Mouse (Mus musculus): ENCODE data around the gene Tmem108. TPM values are rescaled to one million over a fixed set of nuclear protein-coding genes. Genes with fewer than 3 reads are reported as not detected.

The Tmem108 gene
- total RNA-seq, 2 experiments from 2014 or later: 2.9 TPM; not detected in 1

- ATAC-seq (replicated peaks; ENCODE audit: low FRiP score, poor library complexity, severe bottlenecking): no peak
These were observed 281.5 kb downstream of the Tmem108 start, which contains the start of gene Bfsp2 for GRCm38 (mm10) chr9:103480044-103480576. Gene Bfsp2, minus strand, starts transcription at chr9:103480420.

- ATAC-seq (replicated peaks; ENCODE audit: low FRiP score, poor library complexity, severe bottlenecking): no peak
These were observed 286.2 kb downstream of the Tmem108 start for GRCm38 (mm10) chr9:103475414-103475813.

- ATAC-seq (replicated peaks; ENCODE audit: low FRiP score, poor library complexity, severe bottlenecking): no peak
These were observed 287.5 kb downstream of the Tmem108 start for GRCm38 (mm10) chr9:103473915-103474688.

DNA sequence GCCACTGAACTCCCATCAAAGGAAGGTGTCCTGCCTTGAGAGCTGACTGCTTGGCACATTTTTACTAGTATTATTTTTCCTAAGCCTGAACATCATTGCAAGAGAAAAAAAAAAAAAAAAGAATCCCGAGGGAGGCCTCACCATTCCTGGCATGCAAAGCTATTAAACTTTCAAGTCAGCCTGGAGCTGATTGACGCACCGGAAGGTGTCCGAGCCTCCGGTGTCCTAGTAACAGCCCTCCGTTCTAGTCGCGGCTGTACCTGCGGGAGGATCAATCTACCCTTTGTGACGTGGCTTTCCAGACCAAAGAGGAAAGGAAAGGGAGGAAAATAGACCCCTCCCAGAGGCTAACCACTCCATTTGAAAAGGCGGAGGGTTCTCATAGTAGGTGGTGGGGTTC is 289.9 kb downstream of the Tmem108 start:
- ATAC-seq (replicated peaks; ENCODE audit: low FRiP score, poor library complexity, severe bottlenecking): no peak

GRCm38 (mm10) chr9:103469516-103469915 is 292.1 kb downstream of the Tmem108 start:
- ATAC-seq (replicated peaks; ENCODE audit: low FRiP score, poor library complexity, severe bottlenecking): no peak

GRCm38 (mm10) chr9:103468911-103469310 is 292.7 kb downstream of the Tmem108 start:
- ATAC-seq (replicated peaks; ENCODE audit: low FRiP score, poor library complexity, severe bottlenecking): no peak

GRCm38 (mm10) chr9:103465711-103466220 is 295.9 kb downstream of the Tmem108 start:
- no peak for ATAC-seq (replicated peaks; ENCODE audit: low FRiP score, poor library complexity, severe bottlenecking)

DNA sequence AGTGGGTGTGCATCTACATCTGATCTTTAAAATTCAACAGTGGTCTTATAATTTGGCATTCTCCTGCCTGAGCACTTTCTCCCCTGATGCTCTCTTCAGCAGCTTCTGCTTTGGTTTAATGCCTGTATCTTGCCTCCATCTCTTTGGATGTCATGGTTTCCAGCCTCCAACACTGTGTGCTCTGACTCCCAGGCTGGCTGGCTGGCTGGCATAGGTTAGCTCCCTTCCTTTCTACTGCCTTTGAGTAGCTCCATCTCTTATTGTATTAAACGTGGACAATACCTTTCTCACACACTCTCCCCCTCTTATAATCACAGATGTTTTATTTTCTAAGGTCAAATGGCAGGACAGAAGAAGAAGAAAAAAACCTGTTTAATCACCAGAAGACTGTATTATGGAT is 296.3 kb downstream of the Tmem108 start:
- ATAC-seq (replicated peaks; ENCODE audit: low FRiP score, poor library complexity, severe bottlenecking): no peak

DNA sequence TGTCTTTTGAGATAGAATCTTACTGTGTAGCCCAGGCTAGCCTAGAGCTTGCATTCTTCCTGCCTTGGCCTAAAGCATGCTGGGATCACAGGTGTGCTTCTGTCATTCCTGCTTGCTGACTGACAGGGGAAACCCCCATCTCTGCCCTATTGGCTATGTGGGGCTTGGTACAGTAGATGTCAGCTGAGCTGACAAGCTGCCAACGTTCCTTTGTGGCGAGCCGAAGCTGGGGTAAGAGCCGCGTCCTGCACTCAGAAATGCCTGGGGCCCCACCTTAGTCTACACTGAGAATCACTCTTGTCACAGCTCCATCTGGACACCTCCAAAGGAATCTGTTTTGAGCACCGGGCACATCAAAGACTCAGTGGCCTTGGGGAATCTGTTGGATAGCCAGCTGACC is 297.8 kb downstream of the Tmem108 start:
- no peak for ATAC-seq (replicated peaks; ENCODE audit: low FRiP score, poor library complexity, severe bottlenecking)

DNA sequence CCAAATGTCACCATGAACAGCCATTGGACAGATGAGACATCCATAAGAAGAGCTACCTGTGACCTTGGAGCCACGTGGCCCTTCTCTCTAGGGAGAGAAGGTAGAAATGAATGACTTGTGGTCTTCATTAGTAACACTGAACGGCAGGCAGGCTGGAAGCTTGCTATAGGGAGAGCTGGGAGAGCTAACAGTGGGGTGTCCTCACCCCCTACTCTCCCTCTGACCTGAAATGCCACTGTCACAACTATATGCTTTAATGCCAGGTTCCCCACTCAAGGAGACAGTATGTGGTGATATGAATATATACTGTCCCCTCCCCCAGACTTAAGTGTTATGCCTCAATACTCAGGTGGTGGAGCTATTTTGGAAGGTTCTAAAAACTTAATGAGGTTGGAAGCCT is 301.8 kb downstream of the Tmem108 start:
- no peak for ATAC-seq (replicated peaks; ENCODE audit: low FRiP score, poor library complexity, severe bottlenecking)

GRCm38 (mm10) chr9:103459307-103459706 is 302.3 kb downstream of the Tmem108 start:
- ATAC-seq (replicated peaks; ENCODE audit: low FRiP score, poor library complexity, severe bottlenecking): no peak

GRCm38 (mm10) chr9:103449651-103450050 is 312.0 kb downstream of the Tmem108 start:
- ATAC-seq (replicated peaks; ENCODE audit: low FRiP score, poor library complexity, severe bottlenecking): no peak

DNA sequence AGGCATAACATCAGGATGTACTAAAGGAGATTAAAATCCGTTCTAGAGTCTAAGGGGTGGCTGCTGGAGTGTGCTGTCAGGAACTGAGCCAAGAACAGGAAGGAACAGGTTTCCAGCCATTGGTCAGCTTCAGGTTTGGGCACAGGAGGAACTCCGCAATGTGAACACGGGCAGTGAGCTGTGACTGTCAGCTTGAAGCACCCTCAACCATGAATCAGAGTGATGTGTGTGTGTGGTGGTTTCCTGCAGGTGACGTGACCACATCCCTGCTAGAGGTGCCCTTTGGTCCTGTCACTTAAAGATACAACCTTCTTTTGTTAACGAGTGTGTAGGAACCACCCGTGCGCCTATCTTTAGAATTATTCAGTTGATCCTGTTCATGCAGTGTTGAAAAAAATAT is 312.5 kb downstream of the Tmem108 start:
- no peak for ATAC-seq (replicated peaks; ENCODE audit: low FRiP score, poor library complexity, severe bottlenecking)

DNA sequence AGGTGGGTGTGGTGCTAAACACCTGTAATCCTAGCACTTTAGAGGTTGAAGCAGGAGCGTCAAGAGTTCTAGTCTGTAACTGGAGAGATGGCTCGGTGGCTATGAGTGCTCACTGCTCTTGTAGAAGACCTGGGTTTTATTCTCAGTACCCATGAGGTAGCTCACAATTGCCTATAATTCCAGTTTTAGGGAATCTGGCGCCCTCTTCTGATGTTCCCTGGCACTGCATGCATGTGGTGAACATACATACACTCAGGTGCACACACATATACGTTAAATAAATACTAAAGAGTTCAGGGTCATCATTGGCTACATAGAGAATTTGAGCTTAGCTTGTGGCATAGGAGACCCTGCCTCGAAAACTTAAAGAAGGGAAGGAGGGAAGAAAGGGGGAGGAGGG is 317.0 kb downstream of the Tmem108 start:
- ATAC-seq (replicated peaks; ENCODE audit: low FRiP score, poor library complexity, severe bottlenecking): no peak

DNA sequence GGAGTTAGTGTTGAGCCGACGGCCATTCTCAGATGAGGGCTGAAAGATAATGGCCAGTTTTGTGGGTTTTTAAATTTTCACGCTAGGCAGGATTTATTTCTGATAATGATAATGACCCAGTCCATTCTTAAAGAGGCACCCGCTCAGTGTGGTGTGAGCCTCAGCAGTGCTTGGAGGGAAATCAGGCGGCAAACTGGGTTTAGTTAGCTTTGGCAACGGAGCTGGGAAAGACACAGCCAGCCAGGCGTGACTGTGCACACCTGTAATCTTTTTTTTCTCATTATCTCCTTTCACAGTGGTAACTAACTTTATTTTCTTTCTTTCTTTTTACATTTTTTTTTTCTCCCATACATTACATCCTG is 317.8 kb downstream of the Tmem108 start:
- ATAC-seq (replicated peaks; ENCODE audit: low FRiP score, poor library complexity, severe bottlenecking): no peak

DNA sequence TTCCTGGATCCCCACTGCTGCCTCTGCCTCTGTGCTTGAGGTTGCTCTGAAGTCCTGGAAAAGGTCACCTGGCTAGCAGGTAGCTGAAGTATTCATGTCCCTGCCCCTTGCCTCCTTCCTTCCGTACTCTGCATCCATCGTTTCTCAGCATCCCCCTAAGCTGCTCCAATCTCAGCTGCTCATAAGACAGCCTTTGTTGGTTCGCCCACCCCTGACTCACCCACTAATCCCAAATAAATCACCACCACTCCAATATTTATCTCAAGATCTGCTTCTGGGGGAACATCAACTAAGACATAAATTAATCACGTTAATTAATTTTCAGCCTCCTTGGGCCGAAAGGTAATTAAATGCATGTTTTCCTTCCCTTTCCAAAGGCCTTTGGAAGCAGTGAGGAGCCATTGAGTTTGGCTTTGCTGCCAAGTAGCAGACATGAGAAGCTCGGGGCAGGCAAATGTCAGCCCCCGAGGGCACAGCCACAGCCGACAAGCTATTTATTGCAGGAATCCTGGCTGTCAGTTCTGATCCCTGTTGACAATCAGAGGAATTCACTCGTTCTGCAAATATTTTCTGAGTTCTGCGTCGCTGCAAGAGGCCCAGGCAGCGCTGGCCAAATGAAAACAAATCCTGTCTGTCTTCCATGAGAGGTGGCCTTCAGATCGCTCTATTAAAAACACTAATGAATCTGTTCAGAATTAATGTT is 318.4 kb downstream of the Tmem108 start:
- no peak for ATAC-seq (replicated peaks; ENCODE audit: low FRiP score, poor library complexity, severe bottlenecking)

DNA sequence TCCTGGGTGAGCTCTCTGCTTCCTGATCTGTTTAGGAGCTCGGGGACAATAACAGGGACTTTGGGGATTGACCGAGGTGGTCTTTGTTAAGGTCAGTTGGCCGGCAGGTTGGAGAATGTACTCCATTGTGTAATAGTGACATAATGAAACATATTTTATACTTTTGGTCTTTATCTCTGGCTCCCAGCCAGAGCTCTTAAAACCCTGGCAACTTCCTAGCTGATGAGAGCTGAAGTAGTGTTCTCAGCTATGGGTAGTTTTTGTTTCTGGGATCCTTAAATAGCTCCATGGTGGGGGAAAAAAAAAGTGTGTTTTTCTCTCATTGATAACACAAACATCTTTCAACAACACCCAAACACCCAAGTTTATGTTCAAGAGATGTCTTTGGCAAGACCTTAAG is 321.0 kb downstream of the Tmem108 start:
- no peak for ATAC-seq (replicated peaks; ENCODE audit: low FRiP score, poor library complexity, severe bottlenecking)

GRCm38 (mm10) chr9:103437104-103437503 is 324.5 kb downstream of the Tmem108 start:
- no peak for ATAC-seq (replicated peaks; ENCODE audit: low FRiP score, poor library complexity, severe bottlenecking)

DNA sequence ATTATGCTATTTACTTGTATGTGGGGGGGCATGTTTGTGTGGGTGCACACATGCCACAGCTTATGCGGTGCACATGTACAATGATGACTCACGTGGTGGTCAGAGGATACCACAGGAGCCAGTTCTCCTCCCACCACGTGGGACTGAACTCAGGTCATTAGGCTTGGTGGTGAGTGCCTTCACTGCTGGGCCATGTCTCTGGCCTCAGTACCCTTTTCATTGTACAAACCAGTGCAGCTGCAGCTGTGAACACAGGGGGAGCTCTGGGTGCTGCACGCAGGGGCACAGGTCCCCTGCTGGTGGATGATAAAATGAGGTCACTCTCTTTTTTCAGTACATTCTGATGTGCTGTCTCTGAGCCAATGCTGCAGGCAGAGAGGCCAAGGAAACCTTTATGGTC is 327.5 kb downstream of the Tmem108 start:
- ATAC-seq (replicated peaks; ENCODE audit: low FRiP score, poor library complexity, severe bottlenecking): no peak
